Comparison of ENCODE assay signal across 12 mouse cellular contexts in genomic region chr4:53177696-53178095, GRCm38 (mm10).
"Had no signal": no experiment of that assay in that cellular context is flagged by ENCODE, and none has a peak within 500 bp of the region (broad histone marks: within the 10 kb centered on the region; RNA-seq: fewer than 3 reads in every experiment).

No protein-coding gene starts in this region.

- DNase-seq: lung, adult 18-20 months; lung, postnatal 10 days; lung, postnatal 4 days; midbrain, embryonic 14.5 days; retina, postnatal 1 day; right cerebral cortex, adult 18-20 months; right cerebral cortex, postnatal 25 days; right cerebral cortex, postnatal 4 days; spleen, adult 18-20 months; thymus, adult 2 months; thymus, postnatal 25 days; thymus, postnatal 4 days had no signal
